Mouse (Mus musculus): ENCODE measurements around the gene Fis1. TPM values are rescaled to one million over a fixed set of nuclear protein-coding genes. Genes with fewer than 3 reads are reported as not detected.

Fis1 gene
- polyA plus RNA-seq, 1 experiment from 2014 or later = 336 TPM

MicroRNA genes within 50 kb of the gene (microRNA counts, 519-probe panel; counts per million panel counts)
- microRNA mmu-miR-702 = not detected

Small RNA genes within 50 kb of the gene (microRNA-seq; reads per million reads assigned to microRNA genes)
- 56.5 reads per million, percentile 46 among the genes with 10 or more reads in this experiment for gene Mir702

Other genes starting within 250 kb of the Fis1 start
- 14.8 and 15.3 TPM in 2 replicates for gene Col26a1, start 70.1 kb upstream of the Fis1 start, polyA plus RNA-seq (2015; fragmentation: Nextera tagmentation; extraction: Ambion mirVana)
- gene Ift22, start 45.1 kb upstream of the Fis1 start, polyA plus RNA-seq (2015; fragmentation: Nextera tagmentation; extraction: Ambion mirVana) = 116 and 124 TPM in 2 replicates
- gene Cldn15, start 13.3 kb downstream of the Fis1 start, polyA plus RNA-seq (2015; fragmentation: Nextera tagmentation; extraction: Ambion mirVana) = 0.10 and 0.28 TPM in 2 replicates
- gene Plod3, start 33.7 kb downstream of the Fis1 start, polyA plus RNA-seq (2015; fragmentation: Nextera tagmentation; extraction: Ambion mirVana) = 28.8 and 35.6 TPM in 2 replicates
- gene Znhit1, start 34.7 kb downstream of the Fis1 start, polyA plus RNA-seq (2015; fragmentation: Nextera tagmentation; extraction: Ambion mirVana) = 123 and 129 TPM in 2 replicates
- 4.0 and 4.4 TPM in 2 replicates for gene Vgf, start 73.1 kb downstream of the Fis1 start, polyA plus RNA-seq (2015; fragmentation: Nextera tagmentation; extraction: Ambion mirVana)
- 248 and 257 TPM in 2 replicates for gene Ap1s1, start 92.9 kb downstream of the Fis1 start, polyA plus RNA-seq (2015; fragmentation: Nextera tagmentation; extraction: Ambion mirVana)
- gene Serpine1, start 119.0 kb downstream of the Fis1 start, polyA plus RNA-seq (2015; fragmentation: Nextera tagmentation; extraction: Ambion mirVana) = 0.14 and 0.28 TPM in 2 replicates
- 3.4 and 3.7 TPM in 2 replicates for gene Trim56, start 162.9 kb downstream of the Fis1 start, polyA plus RNA-seq (2015; fragmentation: Nextera tagmentation; extraction: Ambion mirVana)
- not detected in 2 replicates for gene Muc3, start 196.0 kb downstream of the Fis1 start, polyA plus RNA-seq (2015; fragmentation: Nextera tagmentation; extraction: Ambion mirVana)

Measured in forebrain, embryonic 15.5 days (tissue).